Mouse (Mus musculus): ENCODE data around the gene Strn3. TPM values are rescaled to one million over a fixed set of nuclear protein-coding genes. Genes with fewer than 3 reads are reported as not detected.

Strn3 gene
- 49.7 and 53.3 TPM in 2 replicates for polyA plus RNA-seq (2015; fragmentation: Nextera tagmentation; extraction: Ambion mirVana)

GRCm38 (mm10) chr12:51691845-51692632 lies at the start of gene Strn3:
Strn3 (minus strand) TSS chr12:51691897.
- under 1% methylated on average over 55 of the region's 56 CpGs for WGBS

GRCm38 (mm10) chr12:51736807-51737206 lies 45.1 kb upstream of the Strn3 start:
- no peak for ATAC-seq (ENCODE audit: insufficient number of reproducible peaks, low FRiP score, low TSS enrichment, low read depth)

More at GRCm38 (mm10) chr12:51691845-51692632, at the start of gene Strn3:
- peak; percentile 98 for ATAC-seq (ENCODE audit: insufficient number of reproducible peaks, low FRiP score, low TSS enrichment, low read depth)
- Histone ChIP-seq H3K4me1 (peaks cover 6% of the 10 kb centered on the region), H3K9me3 (replicated peaks) (no peaks in the 10 kb centered on the region), H3K27me3 (no peaks in the 10 kb centered on the region), H3K4me3 (replicated peaks) (peak within 1 kb of the TSS; percentile 78), H3K9ac (peak within 1 kb of the TSS; percentile 99), H3K27ac (replicated peaks) (peak within 1 kb of the TSS; percentile 100), H3K4me2 (replicated peaks) (peak within 1 kb of the TSS; percentile 61), H3K36me3 (no peaks in the 10 kb centered on the region)

DNA sequence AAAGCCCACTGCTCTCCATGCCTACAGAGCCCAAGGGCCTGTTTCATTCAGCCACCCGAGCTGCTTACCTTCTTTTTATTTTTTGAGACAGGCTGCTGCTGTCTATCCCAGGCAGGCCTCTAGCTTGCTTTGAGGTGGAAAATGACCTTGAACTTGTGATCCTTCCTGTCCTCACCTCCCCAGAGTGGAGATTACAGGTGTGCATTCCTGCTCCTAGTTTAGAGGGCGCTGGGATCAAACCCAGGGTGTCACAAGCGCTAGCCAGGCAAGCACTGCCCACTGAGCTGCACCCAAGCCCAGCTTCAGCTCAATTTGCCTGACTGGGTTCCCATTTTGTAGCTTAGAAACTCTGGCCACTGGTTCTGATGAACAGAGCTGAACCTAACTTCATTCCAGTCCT lies 44.7 kb upstream of the Strn3 start:
- Histone ChIP-seq H3K4me2 (replicated peaks) (no peak overlapping the region), H3K27ac (replicated peaks) (no peak overlapping the region), H3K4me3 (replicated peaks) (no peak overlapping the region), H3K36me3 (no peaks in the 10 kb centered on the region), H3K27me3 (no peaks in the 10 kb centered on the region), H3K9me3 (replicated peaks) (no peaks in the 10 kb centered on the region), H3K9ac (no peak overlapping the region), H3K4me1 (peaks cover 21% of the 10 kb centered on the region)
- no peak for ATAC-seq (ENCODE audit: insufficient number of reproducible peaks, low FRiP score, low TSS enrichment, low read depth)
- WGBS = 63% methylated on average over 3 of the region's 3 CpGs

More at GRCm38 (mm10) chr12:51736807-51737206, 45.1 kb upstream of the Strn3 start:
- H3K9me3 ChIP-seq (replicated peaks) = no peaks in the 10 kb centered on the region
- 56% methylated on average over 1 of the region's 1 CpGs for WGBS
- H3K36me3 ChIP-seq = peaks cover under 1% of the 10 kb centered on the region; the same call in 1 of the 2 replicates
- H3K9ac ChIP-seq = no peak overlapping the region
- no peak overlapping the region for H3K27ac ChIP-seq (replicated peaks)
- no peaks in the 10 kb centered on the region for H3K27me3 ChIP-seq
- H3K4me2 ChIP-seq (replicated peaks) = no peak overlapping the region
- H3K4me1 ChIP-seq = peaks cover 21% of the 10 kb centered on the region
- no peak overlapping the region for H3K4me3 ChIP-seq (replicated peaks)

GRCm38 (mm10) chr12:51735840-51736271 lies 44.2 kb upstream of the Strn3 start:
- 44% methylated on average over 7 of the region's 7 CpGs for WGBS
- no peak overlapping the region for H3K4me3 ChIP-seq (replicated peaks)
- no peak overlapping the region for H3K4me2 ChIP-seq (replicated peaks)
- H3K9ac ChIP-seq = no peak overlapping the region
- H3K36me3 ChIP-seq = no peaks in the 10 kb centered on the region
- H3K27ac ChIP-seq (replicated peaks) = no peak overlapping the region; the same call in 1 of the 2 replicates
- ATAC-seq (ENCODE audit: insufficient number of reproducible peaks, low FRiP score, low TSS enrichment, low read depth) = peak; percentile 34; the same call in 1 of the 2 replicates
- peaks cover 21% of the 10 kb centered on the region for H3K4me1 ChIP-seq
- no peaks in the 10 kb centered on the region for H3K9me3 ChIP-seq (replicated peaks)
- H3K27me3 ChIP-seq = no peaks in the 10 kb centered on the region

DNA sequence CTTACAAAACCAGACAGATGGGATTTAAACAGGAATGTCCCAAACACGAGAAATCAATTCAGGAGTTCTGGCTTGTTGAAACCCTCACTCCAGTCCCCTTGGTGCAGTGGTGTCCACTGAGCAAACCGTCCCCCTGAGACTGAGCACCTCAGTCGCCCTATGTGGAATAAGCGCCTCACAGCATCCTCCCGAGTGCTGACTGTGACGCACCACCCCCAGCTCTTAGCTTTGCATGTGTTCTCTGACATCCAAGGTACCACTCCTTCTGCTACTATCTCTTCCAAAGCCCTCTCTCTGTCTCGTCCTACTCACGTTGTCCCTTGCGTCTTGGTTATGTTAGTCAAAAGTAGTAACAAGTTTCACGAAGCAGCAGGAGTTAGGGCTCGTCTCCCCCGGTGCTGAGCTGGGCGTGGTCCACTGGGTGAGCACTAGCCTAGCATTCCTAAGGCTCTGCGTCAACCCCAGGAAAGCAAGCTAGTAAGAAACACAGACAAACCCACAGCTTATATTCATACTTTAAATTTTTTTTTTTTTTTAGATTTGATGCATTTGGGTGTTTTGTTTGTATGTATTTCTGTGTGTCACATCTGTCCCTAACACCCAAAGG lies 43.0 kb upstream of the Strn3 start:
- ATAC-seq (ENCODE audit: insufficient number of reproducible peaks, low FRiP score, low TSS enrichment, low read depth) = peak; percentile 29
- H3K4me3 ChIP-seq (replicated peaks) = no peak overlapping the region
- H3K4me1 ChIP-seq = peaks cover 21% of the 10 kb centered on the region
- H3K27ac ChIP-seq (replicated peaks) = peak overlapping the region; percentile 63
- no peaks in the 10 kb centered on the region for H3K27me3 ChIP-seq
- H3K9ac ChIP-seq = no peak overlapping the region
- 55% methylated on average over 14 of the region's 14 CpGs for WGBS
- no peaks in the 10 kb centered on the region for H3K36me3 ChIP-seq
- no peaks in the 10 kb centered on the region for H3K9me3 ChIP-seq (replicated peaks)
- peak overlapping the region; percentile 10; the same call in 1 of the 2 replicates for H3K4me2 ChIP-seq (replicated peaks)

- no peak for ATAC-seq (ENCODE audit: insufficient number of reproducible peaks, low FRiP score, low TSS enrichment, low read depth)
- H3K36me3 ChIP-seq = no peaks in the 10 kb centered on the region
- H3K4me1 ChIP-seq = peaks cover 14% of the 10 kb centered on the region
- H3K27me3 ChIP-seq = no peaks in the 10 kb centered on the region
- 91% methylated on average over 9 of the region's 9 CpGs for WGBS
- peak overlapping the region; percentile 75; the same call in 1 of the 2 replicates for H3K27ac ChIP-seq (replicated peaks)
- H3K9ac ChIP-seq = no peak overlapping the region
- H3K9me3 ChIP-seq (replicated peaks) = no peaks in the 10 kb centered on the region
- H3K4me3 ChIP-seq (replicated peaks) = no peak overlapping the region
- H3K4me2 ChIP-seq (replicated peaks) = no peak overlapping the region
Observed at GRCm38 (mm10) chr12:51729827-51730226, 38.1 kb upstream of the Strn3 start.

- no peak overlapping the region for H3K4me3 ChIP-seq (replicated peaks)
- H3K9me3 ChIP-seq (replicated peaks) = no peaks in the 10 kb centered on the region
- H3K36me3 ChIP-seq = 0 out of 2 replicates have a peak, but pooled peaks cover under 1% of the 10 kb centered on the region
- no peak for ATAC-seq (ENCODE audit: insufficient number of reproducible peaks, low FRiP score, low TSS enrichment, low read depth)
- H3K4me2 ChIP-seq (replicated peaks) = no peak overlapping the region
- H3K4me1 ChIP-seq = peaks cover 6% of the 10 kb centered on the region
- WGBS = 50% methylated on average over 11 of the region's 11 CpGs
- peak overlapping the region; percentile 75 for H3K27ac ChIP-seq (replicated peaks)
- no peak overlapping the region for H3K9ac ChIP-seq
- no peaks in the 10 kb centered on the region for H3K27me3 ChIP-seq
Observed at GRCm38 (mm10) chr12:51729058-51729457, 37.4 kb upstream of the Strn3 start.

- H3K4me2 ChIP-seq (replicated peaks) = no peak overlapping the region
- H3K36me3 ChIP-seq = peaks cover 6% of the 10 kb centered on the region; the same call in 1 of the 2 replicates
- no peaks in the 10 kb centered on the region for H3K4me1 ChIP-seq
- no peaks in the 10 kb centered on the region for H3K9me3 ChIP-seq (replicated peaks)
- H3K27ac ChIP-seq (replicated peaks) = no peak overlapping the region
- no peak overlapping the region for H3K9ac ChIP-seq
- 79% methylated on average over 8 of the region's 8 CpGs for WGBS
- no peak for ATAC-seq (ENCODE audit: insufficient number of reproducible peaks, low FRiP score, low TSS enrichment, low read depth)
- no peak overlapping the region for H3K4me3 ChIP-seq (replicated peaks)
- no peaks in the 10 kb centered on the region for H3K27me3 ChIP-seq
Observed at GRCm38 (mm10) chr12:51721836-51722235, 30.1 kb upstream of the Strn3 start.

GRCm38 (mm10) chr12:51718617-51719016 lies 26.9 kb upstream of the Strn3 start:
- H3K4me2 ChIP-seq (replicated peaks) = no peak overlapping the region
- H3K4me3 ChIP-seq (replicated peaks) = no peak overlapping the region
- WGBS = 85% methylated on average over 6 of the region's 6 CpGs
- ATAC-seq (ENCODE audit: insufficient number of reproducible peaks, low FRiP score, low TSS enrichment, low read depth) = no peak
- H3K9ac ChIP-seq = no peak overlapping the region
- H3K9me3 ChIP-seq (replicated peaks) = no peaks in the 10 kb centered on the region
- no peak overlapping the region for H3K27ac ChIP-seq (replicated peaks)
- no peaks in the 10 kb centered on the region for H3K27me3 ChIP-seq
- H3K4me1 ChIP-seq = no peaks in the 10 kb centered on the region
- H3K36me3 ChIP-seq = 0 out of 2 replicates have a peak, but pooled peaks cover 1% of the 10 kb centered on the region

DNA sequence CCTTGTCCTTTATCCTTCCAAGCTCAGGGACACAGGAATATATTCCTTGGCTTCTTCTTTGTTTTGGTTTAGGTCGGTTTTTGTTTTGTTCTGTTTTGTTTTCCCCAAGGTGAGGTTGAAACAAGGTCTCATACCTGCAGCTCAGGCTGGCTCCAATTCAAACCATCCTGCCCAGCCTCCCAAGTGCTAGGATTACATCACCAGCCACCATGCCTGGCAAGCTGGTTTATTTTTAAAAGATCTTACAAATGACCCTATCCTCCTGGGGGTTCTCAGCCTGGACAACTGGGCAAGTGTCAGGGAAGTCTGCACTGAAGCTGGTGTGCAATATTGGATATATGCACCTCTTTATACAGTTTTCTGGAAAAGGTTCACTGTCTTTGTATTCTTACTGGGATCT lies 21.0 kb upstream of the Strn3 start:
- Histone ChIP-seq H3K9me3 (replicated peaks) (no peaks in the 10 kb centered on the region), H3K4me2 (replicated peaks) (no peak overlapping the region), H3K4me3 (replicated peaks) (no peak overlapping the region), H3K36me3 (no peaks in the 10 kb centered on the region), H3K27ac (replicated peaks) (no peak overlapping the region), H3K4me1 (peaks cover 4% of the 10 kb centered on the region; the same call in 1 of the 2 replicates), H3K27me3 (no peaks in the 10 kb centered on the region), H3K9ac (no peak overlapping the region)
- 65% methylated on average over 1 of the region's 1 CpGs for WGBS
- no peak for ATAC-seq (ENCODE audit: insufficient number of reproducible peaks, low FRiP score, low TSS enrichment, low read depth)

GRCm38 (mm10) chr12:51710154-51710553 lies 18.5 kb upstream of the Strn3 start:
- Histone ChIP-seq H3K4me2 (replicated peaks) (no peak overlapping the region), H3K4me3 (replicated peaks) (no peak overlapping the region), H3K36me3 (no peaks in the 10 kb centered on the region), H3K27me3 (no peaks in the 10 kb centered on the region), H3K9me3 (replicated peaks) (no peaks in the 10 kb centered on the region), H3K9ac (no peak overlapping the region; the same call in 1 of the 2 replicates), H3K4me1 (peaks cover 4% of the 10 kb centered on the region; the same call in 1 of the 2 replicates), H3K27ac (replicated peaks) (no peak overlapping the region)
- 63% methylated on average over 5 of the region's 5 CpGs for WGBS
- no peak for ATAC-seq (ENCODE audit: insufficient number of reproducible peaks, low FRiP score, low TSS enrichment, low read depth)
